Mouse (Mus musculus): Measurements from ENCODE around the gene Sdr39u1. TPM values are rescaled to one million over a fixed set of nuclear protein-coding genes. Genes with fewer than 3 reads are reported as not detected.
A peak's percentile ranks its signal among the peaks of the same experiment; 100 is the strongest.

Gene Sdr39u1
- total RNA-seq, 2 experiments from 2014 or later = 5.9 TPM; not detected in 1

DNA sequence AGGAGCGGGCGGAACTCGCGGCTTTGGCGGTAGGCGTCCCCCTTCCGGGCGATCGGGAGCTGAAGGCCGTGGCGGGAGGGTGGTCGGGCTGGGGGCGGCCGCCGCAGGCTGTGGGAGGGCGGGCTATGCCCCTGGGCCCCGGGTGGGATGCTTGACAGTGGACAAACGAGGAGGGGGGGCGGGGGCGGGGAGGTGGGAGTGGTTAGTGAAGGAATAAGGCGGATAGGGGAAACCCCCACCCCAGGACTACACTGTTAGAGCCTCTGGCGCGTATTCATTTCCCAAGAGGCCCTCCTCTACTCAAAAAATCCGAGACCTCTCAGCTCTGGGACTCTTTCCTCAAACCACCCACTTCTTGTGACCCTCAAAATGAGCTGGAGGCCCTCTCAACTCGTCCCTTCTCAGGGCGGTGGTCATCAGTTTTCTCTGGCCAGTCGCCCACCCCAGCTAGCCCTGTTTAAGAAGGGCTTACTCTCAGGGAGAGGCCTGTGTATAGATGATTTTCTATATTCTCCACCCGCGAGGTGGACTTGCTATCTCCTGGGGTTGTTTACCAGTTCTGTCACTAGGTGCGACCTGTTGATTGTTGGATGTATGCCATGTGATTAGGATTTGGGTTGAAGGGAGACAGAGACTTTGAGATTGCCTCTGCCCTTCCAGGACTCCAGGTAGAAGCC lies 14.8 kb downstream of the Sdr39u1 start:
- no peak for ATAC-seq (replicated peaks; ENCODE audit: low FRiP score, poor library complexity, severe bottlenecking)

GRCm38 (mm10) chr14:55884713-55885113 lies 15.4 kb downstream of the Sdr39u1 start, which contains the start of gene Khnyn:
Gene Khnyn (plus strand): TSS chr14:55884947.
- ATAC-seq (replicated peaks; ENCODE audit: low FRiP score, poor library complexity, severe bottlenecking) = peak; percentile 86

GRCm38 (mm10) chr14:55884166-55884565 lies 15.9 kb downstream of the Sdr39u1 start, which contains the start of gene Cbln3:
Gene Cbln3 (minus strand): TSS chr14:55884392.
- ATAC-seq (replicated peaks; ENCODE audit: low FRiP score, poor library complexity, severe bottlenecking) = no peak

GRCm38 (mm10) chr14:55883663-55884062 lies 16.4 kb downstream of the Sdr39u1 start:
- no peak for ATAC-seq (replicated peaks; ENCODE audit: low FRiP score, poor library complexity, severe bottlenecking)

- ATAC-seq (replicated peaks; ENCODE audit: low FRiP score, poor library complexity, severe bottlenecking) = no peak
These were observed 16.9 kb downstream of the Sdr39u1 start for GRCm38 (mm10) chr14:55883149-55883661.

DNA sequence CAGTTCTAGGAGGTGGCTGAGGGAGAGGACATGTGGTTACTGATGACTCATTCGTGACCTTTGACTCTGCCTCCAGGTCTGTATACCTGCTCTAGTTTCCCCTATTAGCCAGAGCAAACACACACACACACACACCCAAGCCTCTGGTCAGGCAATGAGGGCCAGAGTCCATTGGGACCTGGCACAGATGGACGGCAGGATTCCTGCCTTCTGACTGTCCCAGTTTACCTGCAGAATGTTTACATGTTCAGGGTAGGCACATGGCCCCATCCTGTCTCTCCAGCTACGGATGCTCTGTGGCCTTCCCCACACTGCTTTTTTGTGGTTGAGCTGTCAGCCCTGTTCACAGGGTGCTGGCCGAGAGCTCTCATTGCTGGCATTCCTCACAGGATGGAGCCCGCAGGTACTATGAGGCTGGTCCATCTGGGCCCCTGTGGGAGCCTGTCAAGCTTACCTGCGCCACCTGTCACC lies 17.9 kb downstream of the Sdr39u1 start:
- no peak for ATAC-seq (replicated peaks; ENCODE audit: low FRiP score, poor library complexity, severe bottlenecking)

DNA sequence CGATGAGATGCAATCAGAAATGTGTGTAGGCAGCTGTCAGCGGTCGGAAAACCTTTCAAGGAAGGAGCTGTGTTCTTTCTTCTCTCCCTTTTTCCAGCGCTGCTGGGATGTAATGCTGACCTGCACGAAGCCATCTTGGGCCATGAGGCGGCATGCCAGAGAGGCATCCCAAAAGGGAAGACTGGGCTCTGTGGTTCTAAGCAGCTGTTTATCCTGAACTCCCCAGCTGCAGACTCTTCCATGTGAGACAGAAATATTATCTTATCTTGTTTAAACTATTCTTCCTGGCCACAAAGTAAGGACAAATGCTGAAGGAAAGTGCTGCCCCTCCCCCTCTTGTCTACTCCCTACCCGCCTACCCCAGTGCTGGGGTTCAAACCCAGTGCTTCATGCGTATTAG lies 19.1 kb downstream of the Sdr39u1 start:
- ATAC-seq (replicated peaks; ENCODE audit: low FRiP score, poor library complexity, severe bottlenecking) = no peak

- ATAC-seq (replicated peaks; ENCODE audit: low FRiP score, poor library complexity, severe bottlenecking) = no peak
These were observed 20.5 kb downstream of the Sdr39u1 start for GRCm38 (mm10) chr14:55879623-55880022.

- ATAC-seq (replicated peaks; ENCODE audit: low FRiP score, poor library complexity, severe bottlenecking) = no peak
These were observed 21.7 kb downstream of the Sdr39u1 start for GRCm38 (mm10) chr14:55878316-55878940.

DNA sequence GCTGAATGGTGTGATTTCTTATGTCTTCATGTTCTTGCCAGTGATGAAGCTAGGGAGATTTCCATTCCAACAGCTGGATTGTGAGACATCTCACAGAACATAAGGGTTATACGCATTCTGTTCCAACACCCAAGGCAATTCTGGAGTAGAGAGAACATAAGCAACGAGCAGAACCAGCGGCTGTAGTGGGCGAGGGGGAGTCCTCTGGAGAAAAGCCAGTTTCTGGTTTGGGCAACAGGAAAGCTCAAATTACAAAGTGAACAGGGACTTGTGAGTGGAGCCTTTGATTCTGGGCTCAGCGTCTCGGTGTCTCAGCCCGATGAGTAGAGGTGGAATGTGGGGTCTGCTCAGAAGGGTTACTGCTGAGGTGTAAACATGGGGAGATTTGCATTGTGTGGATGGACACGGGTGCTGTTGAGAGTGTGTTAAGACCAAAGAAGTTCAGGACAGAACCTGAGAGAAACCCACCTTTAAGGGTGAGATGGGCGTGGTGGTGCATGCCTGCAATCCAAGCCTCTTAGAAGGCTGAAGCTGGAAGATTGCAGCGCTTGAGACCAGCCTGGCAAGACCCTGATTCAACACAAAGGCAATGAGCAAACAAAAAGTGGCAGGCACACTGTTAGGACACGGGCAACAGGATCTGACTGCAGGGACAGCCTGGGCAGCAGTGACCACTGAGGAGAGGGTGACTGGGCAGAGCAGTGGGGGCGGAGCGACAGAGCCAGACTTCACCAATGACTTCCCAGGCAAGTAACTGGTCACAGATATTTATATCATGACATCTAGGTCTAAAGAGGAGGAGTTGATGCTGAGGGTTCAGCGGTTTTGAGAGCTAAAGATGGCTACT lies 22.4 kb downstream of the Sdr39u1 start:
- no peak for ATAC-seq (replicated peaks; ENCODE audit: low FRiP score, poor library complexity, severe bottlenecking)

DNA sequence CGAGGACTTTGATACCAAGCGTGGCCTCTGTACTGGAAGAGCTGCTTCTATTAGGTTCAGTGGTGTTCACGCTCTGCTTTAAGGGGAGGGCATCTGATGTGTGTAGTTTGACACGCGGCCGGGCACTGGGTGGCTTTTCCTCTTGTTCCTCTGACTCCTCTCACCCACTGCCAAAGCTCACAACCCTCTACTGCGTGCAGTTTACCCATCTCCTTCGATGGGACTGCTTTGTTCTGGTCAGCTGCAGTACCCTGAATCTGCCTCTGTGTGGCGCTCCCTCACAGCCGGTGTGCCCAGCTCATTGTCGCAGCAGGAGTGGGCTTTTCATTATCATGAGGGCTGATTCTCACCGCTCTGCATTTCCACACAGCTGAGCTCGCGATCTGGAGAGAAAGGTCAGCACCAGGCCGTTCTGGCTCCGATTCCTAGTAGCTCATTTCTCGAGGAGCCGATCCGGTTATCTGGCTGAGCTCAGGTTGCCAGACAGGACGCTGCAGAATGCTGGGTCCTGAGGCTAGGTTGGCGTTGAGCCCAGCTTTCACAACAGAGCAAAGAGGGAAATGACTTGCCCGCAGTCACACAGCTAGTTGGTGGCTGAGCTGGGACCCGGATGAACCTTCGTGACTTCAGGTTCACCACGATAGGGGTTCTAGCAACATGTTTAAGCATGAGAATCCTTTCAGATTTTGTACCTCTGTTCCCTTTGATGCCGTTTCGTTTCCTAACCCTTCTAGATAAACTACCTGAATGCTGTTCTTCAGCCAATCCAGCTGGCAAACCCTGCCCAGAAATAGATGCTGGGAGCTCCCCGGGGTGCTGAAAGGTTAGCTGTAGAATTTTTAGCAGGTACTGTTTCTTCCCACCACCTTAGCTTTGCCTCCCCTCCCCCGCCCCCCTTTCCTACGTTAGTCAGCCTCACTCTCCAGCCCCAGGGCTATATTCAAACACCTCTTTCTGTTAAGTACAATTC lies 26.1 kb downstream of the Sdr39u1 start:
- no peak for ATAC-seq (replicated peaks; ENCODE audit: low FRiP score, poor library complexity, severe bottlenecking)

DNA sequence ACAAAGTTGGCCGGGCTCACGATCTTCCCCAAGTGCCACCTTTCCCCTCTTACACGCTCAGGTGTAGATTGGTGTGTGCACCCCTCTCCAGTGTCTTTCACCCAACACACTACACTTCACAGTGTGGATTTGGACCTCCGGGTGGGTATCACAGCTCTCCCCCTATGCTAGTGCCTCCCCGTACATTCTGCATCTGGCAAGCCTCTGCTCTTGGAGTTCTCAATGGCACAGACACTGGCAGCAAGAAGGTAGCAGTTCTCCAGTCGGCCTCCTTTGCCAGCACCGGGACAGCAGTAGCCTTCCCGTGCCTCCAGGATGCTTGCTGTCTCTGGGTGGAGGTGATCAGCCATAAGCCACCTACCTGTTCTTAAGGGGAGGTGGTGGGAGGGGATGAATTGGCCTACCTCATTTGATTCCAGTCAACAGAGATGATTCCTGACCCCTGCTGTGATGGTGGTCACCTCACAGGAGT lies 26.8 kb downstream of the Sdr39u1 start:
- no peak for ATAC-seq (replicated peaks; ENCODE audit: low FRiP score, poor library complexity, severe bottlenecking)

DNA sequence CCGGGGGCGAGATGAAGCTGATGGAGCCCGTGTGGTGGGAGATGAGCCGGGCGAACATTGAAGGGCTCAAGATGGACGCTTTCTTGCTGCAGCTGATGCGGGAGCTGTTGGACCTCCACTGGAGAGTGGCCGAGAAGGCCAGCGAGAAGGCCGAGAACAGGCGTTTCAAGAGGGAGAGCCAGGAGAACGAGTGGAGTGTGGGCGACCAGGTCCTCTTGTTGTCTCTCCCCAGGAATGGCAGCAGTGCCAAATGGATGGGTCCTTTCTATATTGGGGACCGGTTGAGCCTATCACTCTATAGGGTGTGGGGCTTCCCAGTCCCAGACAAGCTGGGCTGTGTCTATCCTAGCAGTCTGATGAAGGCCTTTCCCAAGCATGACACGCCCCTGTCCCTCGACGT lies 27.5 kb downstream of the Sdr39u1 start:
- ATAC-seq (replicated peaks; ENCODE audit: low FRiP score, poor library complexity, severe bottlenecking) = no peak

- ATAC-seq (replicated peaks; ENCODE audit: low FRiP score, poor library complexity, severe bottlenecking) = no peak
These were observed 28.1 kb downstream of the Sdr39u1 start for GRCm38 (mm10) chr14:55872039-55872438.

DNA sequence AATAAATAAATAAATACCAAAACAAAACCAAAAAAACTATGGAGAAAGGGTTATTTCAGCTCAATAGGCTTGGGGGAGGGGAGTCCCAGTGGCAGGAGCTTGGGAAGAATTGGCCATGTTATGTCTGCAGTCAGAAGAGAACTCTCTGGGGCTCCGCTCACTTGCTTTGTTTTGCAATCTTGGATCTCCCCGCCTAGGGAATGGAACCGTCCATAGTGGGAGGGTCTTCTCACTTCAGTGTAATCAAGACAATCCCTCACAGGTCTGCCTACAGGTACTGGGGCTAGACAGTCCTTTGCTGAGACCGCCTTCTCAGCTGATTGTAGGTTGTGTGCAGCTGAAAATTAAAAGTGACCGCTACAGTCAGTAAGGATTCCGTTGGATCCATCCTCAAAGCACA lies 30.6 kb downstream of the Sdr39u1 start:
- ATAC-seq (replicated peaks; ENCODE audit: low FRiP score, poor library complexity, severe bottlenecking) = no peak

DNA sequence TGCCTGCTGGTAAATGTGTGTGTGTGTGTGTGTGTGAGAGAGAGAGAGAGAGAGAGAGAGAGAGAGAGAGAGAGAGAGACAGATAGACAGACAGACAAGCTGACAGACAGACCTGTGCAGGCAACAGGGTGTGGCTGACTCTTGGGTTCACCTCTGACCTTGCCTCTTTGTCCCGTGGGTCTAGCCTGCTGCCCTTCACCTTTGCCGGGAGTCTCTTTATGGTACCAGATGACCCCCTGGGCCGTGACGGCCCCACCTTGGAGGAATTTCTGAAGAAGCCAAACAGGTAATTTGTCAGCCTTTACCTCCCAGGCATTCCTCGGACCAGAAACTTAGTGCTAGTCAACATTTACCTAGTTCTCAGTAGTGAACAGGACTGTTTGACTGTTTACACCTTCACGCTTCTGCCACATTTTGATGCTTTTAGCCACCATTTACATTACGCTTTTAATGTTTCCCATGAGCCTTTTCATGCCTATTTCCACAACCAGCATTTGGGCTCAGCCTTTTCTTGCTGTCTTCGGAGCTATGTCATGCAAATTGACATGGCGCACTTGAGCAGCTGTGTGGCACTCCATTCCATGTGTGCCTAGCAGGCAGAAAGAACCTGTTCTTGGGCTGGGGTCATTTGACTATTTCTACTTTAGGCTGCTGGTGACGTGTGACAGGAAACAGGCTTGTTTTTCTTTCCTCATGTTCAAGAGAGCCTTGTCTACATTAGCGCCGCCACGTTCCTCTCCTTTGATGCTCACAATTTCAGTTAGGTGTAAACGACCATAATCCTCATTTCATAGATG lies 31.7 kb downstream of the Sdr39u1 start:
- no peak for ATAC-seq (replicated peaks; ENCODE audit: low FRiP score, poor library complexity, severe bottlenecking)

GRCm38 (mm10) chr14:55866962-55867361 lies 33.1 kb downstream of the Sdr39u1 start:
- ATAC-seq (replicated peaks; ENCODE audit: low FRiP score, poor library complexity, severe bottlenecking) = no peak

- ATAC-seq (replicated peaks; ENCODE audit: low FRiP score, poor library complexity, severe bottlenecking) = no peak
These were observed 36.3 kb downstream of the Sdr39u1 start for GRCm38 (mm10) chr14:55863773-55864172.

All from erythroid progenitor cell, adult 5-6 weeks (primary cell).